Mouse (Mus musculus): ENCODE data around the gene Hs6st1. TPM values are rescaled to one million over a fixed set of nuclear protein-coding genes. Genes with fewer than 3 reads are reported as not detected.

Gene Hs6st1
- polyA plus RNA-seq, 1 experiment from 2014 or later, result 9.2 TPM

GRCm38 (mm10) chr1:36066216-36066980 is 1.8 kb upstream of the Hs6st1 start:
- Histone ChIP-seq H3K27me3 (peaks cover 3% of the 10 kb centered on the region; the same call in 1 of the 2 replicates), H3K4me2 (replicated peaks) (no peak overlapping the region), H3K9me3 (no peaks in the 10 kb centered on the region), H3K9ac (no peak overlapping the region), H3K36me3 (no peaks in the 10 kb centered on the region), H3K27ac (no peak overlapping the region), H3K4me1 (peaks cover 44% of the 10 kb centered on the region), H3K4me3 (no peak overlapping the region)
- WGBS, result 86% methylated on average over 6 of the region's 6 CpGs
- no peak for ATAC-seq (ENCODE audit: insufficient number of reproducible peaks, insufficient read depth, low FRiP score, low TSS enrichment)

GRCm38 (mm10) chr1:36067201-36067600 is 999 bp upstream of the Hs6st1 start:
- H3K4me2 ChIP-seq (replicated peaks), result no peak overlapping the region
- ATAC-seq (ENCODE audit: insufficient number of reproducible peaks, insufficient read depth, low FRiP score, low TSS enrichment), result no peak
- H3K4me1 ChIP-seq, result peaks cover 49% of the 10 kb centered on the region
- H3K9ac ChIP-seq, result no peak overlapping the region
- H3K4me3 ChIP-seq, result no peak overlapping the region
- 62% methylated on average over 4 of the region's 4 CpGs for WGBS
- no peaks in the 10 kb centered on the region for H3K9me3 ChIP-seq
- H3K27me3 ChIP-seq, result peaks cover 3% of the 10 kb centered on the region; the same call in 1 of the 2 replicates
- no peak overlapping the region for H3K27ac ChIP-seq
- H3K36me3 ChIP-seq, result no peaks in the 10 kb centered on the region

GRCm38 (mm10) chr1:36067611-36068010 is 589 bp upstream of the Hs6st1 start:
- H3K27me3 ChIP-seq, result peaks cover 3% of the 10 kb centered on the region; the same call in 1 of the 2 replicates
- peak overlapping the region; percentile 71 for H3K4me3 ChIP-seq
- WGBS, result 20% methylated on average over 12 of the region's 12 CpGs
- H3K4me2 ChIP-seq (replicated peaks), result peak overlapping the region; percentile 98
- no peaks in the 10 kb centered on the region for H3K9me3 ChIP-seq
- H3K9ac ChIP-seq, result peak overlapping the region; percentile 87; the same call in 1 of the 2 replicates
- H3K4me1 ChIP-seq, result peaks cover 52% of the 10 kb centered on the region
- H3K27ac ChIP-seq, result no peak overlapping the region
- no peak for ATAC-seq (ENCODE audit: insufficient number of reproducible peaks, insufficient read depth, low FRiP score, low TSS enrichment)
- H3K36me3 ChIP-seq, result no peaks in the 10 kb centered on the region

GRCm38 (mm10) chr1:36068531-36069120 is 426 bp downstream of the Hs6st1 start:
- no peak; the same call in 1 of the 2 replicates for ATAC-seq (ENCODE audit: insufficient number of reproducible peaks, insufficient read depth, low FRiP score, low TSS enrichment)
- no peaks in the 10 kb centered on the region for H3K36me3 ChIP-seq
- no peaks in the 10 kb centered on the region for H3K9me3 ChIP-seq
- H3K4me3 ChIP-seq, result peak overlapping the region; percentile 71
- under 1% methylated on average over 59 of the region's 76 CpGs for WGBS
- 0 out of 2 replicates have a peak overlapping the region, but pooled peaks have one; percentile 17 for H3K27ac ChIP-seq
- H3K9ac ChIP-seq, result peak overlapping the region; percentile 87
- peaks cover 62% of the 10 kb centered on the region for H3K4me1 ChIP-seq
- peaks cover 3% of the 10 kb centered on the region; the same call in 1 of the 2 replicates for H3K27me3 ChIP-seq
- peak overlapping the region; percentile 98 for H3K4me2 ChIP-seq (replicated peaks)

GRCm38 (mm10) chr1:36069291-36069771 is 1.1 kb downstream of the Hs6st1 start:
- ATAC-seq (ENCODE audit: insufficient number of reproducible peaks, insufficient read depth, low FRiP score, low TSS enrichment), result no peak
- no peaks in the 10 kb centered on the region; the same call in 1 of the 2 replicates for H3K27me3 ChIP-seq
- no peaks in the 10 kb centered on the region for H3K36me3 ChIP-seq
- H3K9ac ChIP-seq, result peak overlapping the region; percentile 87
- H3K4me3 ChIP-seq, result peak overlapping the region; percentile 71
- peak overlapping the region; percentile 98 for H3K4me2 ChIP-seq (replicated peaks)
- WGBS, result 2% methylated on average over 13 of the region's 13 CpGs
- no peaks in the 10 kb centered on the region for H3K9me3 ChIP-seq
- 0 out of 2 replicates have a peak overlapping the region, but pooled peaks have one; percentile 23 for H3K27ac ChIP-seq
- peaks cover 59% of the 10 kb centered on the region for H3K4me1 ChIP-seq

- Histone ChIP-seq H3K4me2 (replicated peaks) (peak overlapping the region; percentile 98), H3K9me3 (no peaks in the 10 kb centered on the region), H3K36me3 (no peaks in the 10 kb centered on the region), H3K9ac (peak overlapping the region; percentile 87; the same call in 1 of the 2 replicates), H3K27me3 (no peaks in the 10 kb centered on the region; the same call in 1 of the 2 replicates), H3K27ac (no peak overlapping the region), H3K4me3 (peak overlapping the region; percentile 71), H3K4me1 (peaks cover 54% of the 10 kb centered on the region)
- ATAC-seq (ENCODE audit: insufficient number of reproducible peaks, insufficient read depth, low FRiP score, low TSS enrichment), result no peak
- WGBS, result 67% methylated on average over 6 of the region's 6 CpGs
Measured at GRCm38 (mm10) chr1:36070190-36070589, 2.0 kb downstream of the Hs6st1 start.

GRCm38 (mm10) chr1:36070740-36071139 is 2.5 kb downstream of the Hs6st1 start:
- Histone ChIP-seq H3K4me3 (peak overlapping the region; percentile 71), H3K9me3 (no peaks in the 10 kb centered on the region), H3K4me2 (replicated peaks) (peak overlapping the region; percentile 98), H3K36me3 (no peaks in the 10 kb centered on the region), H3K27me3 (no peaks in the 10 kb centered on the region; the same call in 1 of the 2 replicates), H3K9ac (no peak overlapping the region), H3K27ac (no peak overlapping the region), H3K4me1 (peaks cover 48% of the 10 kb centered on the region)
- ATAC-seq (ENCODE audit: insufficient number of reproducible peaks, insufficient read depth, low FRiP score, low TSS enrichment), result no peak
- 69% methylated on average over 3 of the region's 3 CpGs for WGBS

GRCm38 (mm10) chr1:36071176-36071575 is 3.0 kb downstream of the Hs6st1 start:
- 0 out of 2 replicates have a peak, but pooled peaks cover 3% of the 10 kb centered on the region for H3K36me3 ChIP-seq
- 81% methylated on average over 7 of the region's 7 CpGs for WGBS
- H3K9ac ChIP-seq, result no peak overlapping the region
- no peak for ATAC-seq (ENCODE audit: insufficient number of reproducible peaks, insufficient read depth, low FRiP score, low TSS enrichment)
- peaks cover 46% of the 10 kb centered on the region for H3K4me1 ChIP-seq
- no peaks in the 10 kb centered on the region for H3K9me3 ChIP-seq
- H3K4me2 ChIP-seq (replicated peaks), result peak overlapping the region; percentile 98
- no peaks in the 10 kb centered on the region; the same call in 1 of the 2 replicates for H3K27me3 ChIP-seq
- H3K4me3 ChIP-seq, result peak overlapping the region; percentile 71
- H3K27ac ChIP-seq, result no peak overlapping the region

- peaks cover 3% of the 10 kb centered on the region; the same call in 1 of the 2 replicates for H3K36me3 ChIP-seq
- H3K27me3 ChIP-seq, result no peaks in the 10 kb centered on the region; the same call in 1 of the 2 replicates
- ATAC-seq (ENCODE audit: insufficient number of reproducible peaks, insufficient read depth, low FRiP score, low TSS enrichment), result no peak
- no peak overlapping the region for H3K9ac ChIP-seq
- H3K4me2 ChIP-seq (replicated peaks), result peak overlapping the region; percentile 98
- H3K9me3 ChIP-seq, result no peaks in the 10 kb centered on the region
- 89% methylated on average over 3 of the region's 3 CpGs for WGBS
- peaks cover 46% of the 10 kb centered on the region for H3K4me1 ChIP-seq
- H3K27ac ChIP-seq, result no peak overlapping the region
- H3K4me3 ChIP-seq, result 0 out of 2 replicates have a peak overlapping the region, but pooled peaks have one; percentile 71
Measured at GRCm38 (mm10) chr1:36071611-36072010, 3.4 kb downstream of the Hs6st1 start.

- no peak overlapping the region for H3K4me3 ChIP-seq
- H3K9ac ChIP-seq, result no peak overlapping the region
- H3K4me2 ChIP-seq (replicated peaks), result peak overlapping the region; percentile 98
- WGBS, result 60% methylated on average over 11 of the region's 11 CpGs
- H3K4me1 ChIP-seq, result peaks cover 46% of the 10 kb centered on the region
- H3K27ac ChIP-seq, result no peak overlapping the region
- H3K27me3 ChIP-seq, result no peaks in the 10 kb centered on the region; the same call in 1 of the 2 replicates
- no peak for ATAC-seq (ENCODE audit: insufficient number of reproducible peaks, insufficient read depth, low FRiP score, low TSS enrichment)
- H3K9me3 ChIP-seq, result no peaks in the 10 kb centered on the region
- peaks cover 3% of the 10 kb centered on the region; the same call in 1 of the 2 replicates for H3K36me3 ChIP-seq
Measured at GRCm38 (mm10) chr1:36072588-36073556, 4.7 kb downstream of the Hs6st1 start.

All from embryonic facial prominence, embryonic 12.5 days (tissue).